Mouse (Mus musculus) monocyte, adult 5-6 weeks (primary cell): ENCODE results near the gene Iqsec2. TPM values are rescaled to one million over a fixed set of nuclear protein-coding genes. Genes with fewer than 3 reads are reported as not detected.

ENCODE experiments used
- ATAC-seq: fragments of 153-309, 156-312 bp; replicated peaks from 2 replicates; pipeline ENCODE4 v1.8.0; 2017; ENCODE audit warnings: mild to moderate bottlenecking; ENCODE audit not compliant: low TSS enrichment, insufficient number of reproducible peaks, severe bottlenecking, poor library complexity, low FRiP score
- total RNA-seq: library from RNA; stranded (forward); fragments of 200-1000, 200-491, 200-594 nt; gene quantifications from 3 replicates; pipeline ENCODE4 v1.2.3, GENCODE M21; 2017

Iqsec2 gene
- 1.8 to 6.0 TPM (median 3.0 TPM) in 3 replicates for total RNA-seq

- ATAC-seq = no peak
Measured at GRCm38 (mm10) chrX:152143941-152144741, at the start of gene Iqsec2. Gene Iqsec2 (plus strand): TSS chrX:152144268.

- ATAC-seq = no peak
Measured at GRCm38 (mm10) chrX:152097572-152097971, 46.5 kb upstream of the Iqsec2 start.

- ATAC-seq = no peak
Measured at GRCm38 (mm10) chrX:152121687-152122086, 22.4 kb upstream of the Iqsec2 start.

DNA sequence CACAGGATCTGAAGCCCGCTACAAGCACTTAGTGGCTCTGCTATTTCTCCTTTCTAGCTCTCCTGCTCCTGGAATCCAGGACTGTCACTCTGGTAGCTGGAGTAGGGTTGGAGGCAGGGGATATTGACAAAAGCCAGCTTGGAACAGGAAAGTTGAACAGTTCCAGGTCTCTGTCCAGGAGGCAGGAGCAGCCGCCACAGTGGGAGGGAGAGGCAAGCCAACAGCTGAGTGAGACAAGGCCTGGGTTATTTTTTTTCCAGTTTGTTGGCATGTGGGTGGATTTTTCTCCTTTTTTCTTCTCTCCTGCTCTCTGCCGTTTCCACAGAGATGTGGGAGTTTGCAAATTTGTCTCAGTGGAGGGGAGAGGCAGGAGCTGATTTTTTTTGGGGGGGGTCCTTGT, 13.3 kb upstream of the Iqsec2 start:
- ATAC-seq = no peak

DNA sequence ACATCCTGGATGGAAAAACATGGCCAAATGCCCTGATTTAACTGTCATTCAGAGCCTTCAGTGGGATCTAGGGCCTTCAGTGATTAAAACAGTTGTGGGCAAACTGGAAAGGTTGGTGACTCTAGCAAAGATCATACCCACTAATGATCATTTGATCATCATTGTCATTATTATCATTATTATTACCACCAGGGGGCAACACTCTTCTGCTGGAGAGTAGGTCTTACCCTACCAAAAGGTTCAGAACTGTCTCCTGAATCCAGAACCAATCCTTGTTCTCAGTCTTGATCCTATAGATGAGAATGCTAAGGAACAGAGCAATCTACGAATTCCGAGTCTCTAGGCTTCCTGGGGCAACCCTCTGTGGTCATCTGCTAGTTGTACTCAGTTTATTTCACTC, 12.0 kb upstream of the Iqsec2 start:
- no peak for ATAC-seq

- ATAC-seq = no peak
Measured at GRCm38 (mm10) chrX:152135195-152135594, 8.9 kb upstream of the Iqsec2 start.

DNA sequence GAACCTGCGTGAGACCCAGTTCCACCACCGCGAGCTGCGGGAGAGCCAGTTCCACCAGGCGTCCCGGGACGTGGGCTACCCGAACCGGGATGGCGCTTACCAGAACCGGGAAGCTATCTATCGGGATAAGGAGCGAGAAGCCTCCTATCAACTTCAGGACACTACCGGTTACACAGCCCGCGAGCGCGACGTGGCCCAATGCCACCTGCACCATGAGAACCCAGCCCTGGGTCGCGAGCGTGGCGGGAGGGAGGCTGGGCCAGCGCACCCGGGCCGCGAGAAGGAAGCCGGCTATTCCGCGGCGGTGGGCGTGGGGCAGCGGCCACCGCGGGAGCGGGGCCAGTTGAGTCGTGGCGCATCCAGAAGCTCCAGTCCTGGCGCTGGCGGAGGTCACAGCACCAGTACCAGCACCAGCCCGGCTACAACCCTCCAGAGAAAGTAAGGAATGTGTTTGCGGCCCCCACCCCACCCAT, 710 bp downstream of the Iqsec2 start:
- ATAC-seq = no peak

- ATAC-seq = no peak
Measured at GRCm38 (mm10) chrX:152146150-152146549, 2.1 kb downstream of the Iqsec2 start.

DNA sequence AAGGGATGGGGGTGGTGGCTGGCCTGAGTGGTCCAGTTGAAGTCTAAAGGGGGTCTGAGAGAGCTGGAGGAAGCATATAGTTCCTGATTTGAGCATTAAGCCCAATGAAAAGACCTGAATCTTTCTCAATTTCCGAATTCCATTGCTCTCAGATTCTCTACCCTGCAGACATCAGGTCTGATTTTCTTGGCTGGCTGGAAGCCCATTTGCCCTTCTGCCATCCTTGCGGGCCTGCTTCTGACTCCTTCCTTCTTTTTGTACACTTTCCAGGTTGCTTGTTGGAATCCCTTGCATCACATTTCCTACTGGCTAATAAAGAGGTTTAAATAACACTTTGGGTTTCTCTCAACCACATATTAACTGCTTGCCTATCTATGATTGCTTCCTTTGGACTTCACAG, 2.6 kb downstream of the Iqsec2 start:
- ATAC-seq = no peak

- ATAC-seq = no peak; the same call in 1 of the 2 replicates
Measured at GRCm38 (mm10) chrX:152147451-152148116, 3.5 kb downstream of the Iqsec2 start.

- no peak for ATAC-seq
Measured at GRCm38 (mm10) chrX:152148706-152149105, 4.6 kb downstream of the Iqsec2 start.

DNA sequence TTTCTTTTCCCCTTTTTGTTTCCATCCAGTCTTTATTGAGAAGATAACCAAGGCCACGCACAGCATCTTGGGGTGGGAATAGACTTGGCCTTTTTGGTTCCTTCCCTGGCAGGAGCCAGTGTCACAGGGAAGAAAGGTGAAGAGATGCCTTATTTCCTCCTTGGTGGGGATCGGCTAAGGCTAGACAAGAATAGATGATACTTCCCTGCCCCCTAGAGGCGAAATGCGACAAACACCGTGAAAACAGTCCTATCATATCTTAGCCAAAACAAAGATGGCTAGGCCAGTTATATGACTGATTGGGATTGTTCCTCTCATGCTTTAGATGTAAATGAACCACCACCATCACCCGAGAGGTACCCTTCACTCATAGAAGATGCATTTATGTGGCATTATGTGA, 7.6 kb downstream of the Iqsec2 start:
- 0 out of 2 replicates have a peak, but pooled peaks have one; percentile 53 for ATAC-seq

DNA sequence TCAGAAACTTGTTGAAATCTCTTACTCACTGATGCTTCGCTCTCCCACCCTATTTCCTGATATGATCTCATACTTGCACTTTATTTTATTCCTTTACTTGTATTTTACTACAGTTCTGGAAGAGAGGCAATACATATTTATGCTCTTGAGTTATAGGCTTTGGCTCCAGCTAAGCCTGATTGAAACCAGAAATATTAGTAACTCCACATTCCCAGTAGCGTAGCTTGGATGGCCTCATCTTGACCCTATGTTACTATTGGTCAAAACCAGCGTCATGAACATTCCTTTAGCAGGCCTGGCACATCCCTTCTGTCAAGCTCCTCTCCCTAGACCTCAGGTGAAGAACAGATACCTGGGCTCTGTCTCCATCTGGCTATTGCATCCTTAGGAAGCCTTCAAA, 14.2 kb downstream of the Iqsec2 start:
- ATAC-seq = no peak

DNA sequence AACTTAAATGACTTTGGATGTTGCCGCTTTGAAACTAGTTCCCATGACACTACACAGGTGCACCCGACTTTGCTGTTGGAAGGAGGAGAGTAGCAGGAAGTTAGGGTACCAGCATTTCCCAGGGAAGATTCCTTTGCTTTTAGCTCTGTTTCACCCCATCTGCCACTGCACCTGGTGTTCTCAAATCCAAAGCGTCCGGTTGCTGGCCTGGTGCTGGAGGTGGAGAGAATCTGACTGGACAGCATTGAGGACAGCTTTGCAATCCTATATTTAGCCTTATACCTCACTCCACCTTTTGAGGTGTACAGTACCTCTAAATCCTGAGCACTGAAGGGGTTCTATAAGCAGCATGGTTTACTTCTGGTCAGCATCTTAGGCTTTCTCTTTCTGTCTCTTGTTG, 17.3 kb downstream of the Iqsec2 start:
- ATAC-seq = no peak

GRCm38 (mm10) chrX:152164061-152164460, 20.0 kb downstream of the Iqsec2 start:
- no peak for ATAC-seq

DNA sequence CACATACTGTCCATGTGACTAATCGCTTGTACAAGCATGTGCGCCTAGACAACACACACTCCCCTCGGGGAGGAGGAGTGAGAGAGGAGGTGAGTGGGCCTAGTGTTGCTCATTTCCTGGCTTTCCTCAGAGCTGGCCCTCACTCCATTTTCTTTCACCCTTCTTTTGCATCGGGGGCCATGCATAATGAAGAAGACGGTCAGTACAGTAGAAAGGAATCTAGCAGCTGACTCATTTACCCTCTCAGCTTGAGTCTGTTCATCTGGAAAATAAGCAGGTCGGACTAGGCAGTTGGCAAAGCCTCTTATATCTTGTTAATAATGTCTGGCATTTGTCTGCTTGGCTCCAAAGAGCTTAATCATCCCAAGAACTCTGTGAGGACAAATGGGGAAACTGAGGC, 22.1 kb downstream of the Iqsec2 start:
- no peak for ATAC-seq

DNA sequence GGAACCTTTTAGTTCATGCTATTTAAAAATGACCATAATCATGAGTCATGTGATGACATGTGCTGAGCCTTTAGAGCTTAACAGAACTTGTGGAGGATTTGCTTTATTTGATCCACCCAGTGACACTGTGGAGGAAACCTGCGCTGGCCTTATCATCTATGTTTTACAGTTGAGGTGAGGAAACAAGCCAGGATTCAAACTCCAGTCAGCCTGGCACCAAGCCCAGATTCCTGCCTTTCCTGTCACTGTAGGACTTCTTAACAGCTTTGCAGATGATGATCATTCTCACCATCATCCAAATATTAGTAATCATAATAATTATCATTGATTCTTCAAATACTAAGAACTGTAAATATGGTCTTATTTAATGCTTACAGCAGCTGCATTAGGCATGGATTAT, 24.5 kb downstream of the Iqsec2 start:
- no peak for ATAC-seq

DNA sequence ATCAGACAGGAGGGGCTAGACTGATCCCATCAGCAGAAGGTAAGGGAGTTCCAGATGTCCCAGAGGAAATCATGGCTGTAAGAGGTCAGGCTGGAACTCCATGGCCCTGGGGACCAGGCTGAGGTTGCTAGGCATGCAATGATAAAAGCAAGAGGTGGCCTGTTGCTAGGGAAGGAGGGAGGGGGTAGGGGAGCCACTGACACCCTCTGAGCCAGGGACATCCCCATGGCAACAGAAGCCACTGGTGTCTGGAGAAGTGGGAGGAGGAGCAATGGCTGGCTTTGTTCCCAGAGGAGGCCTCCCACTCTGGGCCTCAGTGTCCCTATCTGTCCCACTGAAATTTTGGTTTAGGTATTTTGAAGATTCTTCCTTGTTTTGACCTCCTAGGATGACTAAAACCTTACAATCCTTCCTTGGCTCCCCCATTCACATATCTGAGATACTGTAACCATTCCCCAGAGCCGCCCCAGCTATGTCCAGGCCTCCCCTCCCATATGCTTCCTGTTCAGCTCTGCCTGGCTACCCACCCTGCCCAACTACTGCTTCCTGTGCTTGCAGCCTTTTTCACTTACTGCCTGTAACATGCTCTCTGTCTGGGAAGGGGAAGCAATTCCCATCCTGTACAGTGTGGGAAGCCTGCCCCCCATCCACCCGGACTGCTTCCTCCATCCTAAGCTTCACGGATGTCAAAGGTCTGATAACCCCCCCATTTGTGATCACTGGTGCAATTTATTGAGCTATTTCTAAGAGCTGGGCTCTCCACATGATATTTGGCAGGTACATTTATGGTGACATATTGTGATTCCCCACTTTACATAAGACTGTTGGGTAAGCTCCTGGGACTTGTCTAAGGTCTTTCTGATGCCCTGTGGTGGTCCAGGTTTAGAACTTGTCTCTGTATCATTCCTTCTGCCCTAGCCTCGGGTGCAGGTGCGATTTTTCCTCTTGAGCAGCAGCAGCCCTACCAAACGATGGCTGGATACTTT, 27.3 kb downstream of the Iqsec2 start:
- ATAC-seq = no peak

DNA sequence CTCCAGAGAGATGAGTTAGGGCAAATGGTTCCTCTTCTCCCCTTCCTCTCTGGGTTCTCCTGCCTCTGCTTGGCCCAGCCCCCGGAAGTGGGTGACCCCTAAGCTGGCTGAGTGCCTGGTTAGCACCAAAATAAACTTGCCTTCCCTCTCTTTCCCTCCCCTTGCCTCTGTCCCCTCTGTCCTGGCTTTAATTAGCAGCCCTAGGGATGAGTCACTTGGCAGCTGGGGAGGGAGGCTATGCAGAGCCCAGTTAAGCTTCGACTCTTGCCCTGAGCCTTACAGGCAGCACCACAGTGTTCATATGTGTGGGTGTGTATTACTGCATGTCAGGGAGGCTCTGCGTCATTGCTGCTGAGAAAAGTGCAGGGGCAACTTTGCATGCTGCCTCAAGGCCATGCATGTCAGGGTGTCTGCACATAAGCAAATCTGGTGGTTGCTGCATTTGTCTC, 28.4 kb downstream of the Iqsec2 start:
- ATAC-seq = no peak
